Mouse (Mus musculus) hindbrain, embryonic 12.5 days (tissue): ENCODE results near the gene Zp1. TPM values are rescaled to one million over a fixed set of nuclear protein-coding genes. Genes with fewer than 3 reads are reported as not detected.
A peak's percentile ranks its signal among the peaks of the same experiment; 100 is the strongest.

Experiments used
- ATAC-seq: fragments of 200-750 bp; cut with Nextera tagmentation; 2 replicates; pipeline ENCODE4 v1.8.0; 2017; ENCODE audit warnings: moderate TSS enrichment; ENCODE audit not compliant: low FRiP score
- H3K27ac ChIP-seq: fragments of 300-500 bp; sonication (generic); 2 replicates; pipeline ENCODE4 v1.5.1; 2016; ENCODE audit warnings: mild to moderate bottlenecking
- H3K27me3 ChIP-seq: fragments of 300-500 bp; sonication (generic); 2 replicates; pipeline ENCODE4 v1.6.1; 2016; ENCODE audit warnings: mild to moderate bottlenecking
- H3K36me3 ChIP-seq: fragments of 300-500 bp; sonication (generic); 2 replicates; pipeline ENCODE4 v1.6.1; 2016; ENCODE audit warnings: mild to moderate bottlenecking
- H3K4me1 ChIP-seq: fragments of 300-500 bp; sonication (generic); 2 replicates; pipeline ENCODE4 v1.6.1; 2016
- H3K4me2 ChIP-seq: fragments of 300-500 bp; sonication (generic); replicated peaks from 2 replicates; pipeline ENCODE4 v1.6.1; 2016; ENCODE audit warnings: mild to moderate bottlenecking
- H3K4me3 ChIP-seq: fragments of 300-500 bp; sonication (generic); 2 replicates; pipeline ENCODE4 v1.5.1; 2016; ENCODE audit warnings: mild to moderate bottlenecking
- H3K9ac ChIP-seq: fragments of 300-500 bp; sonication (generic); 2 replicates; pipeline ENCODE4 v1.6.1; 2016; ENCODE audit warnings: mild to moderate bottlenecking, moderate library complexity
- H3K9me3 ChIP-seq: fragments of 300-500 bp; sonication (generic); replicated peaks from 2 replicates; pipeline ENCODE4 v1.6.1; 2016; ENCODE audit warnings: mild to moderate bottlenecking
- WGBS: fragments of 180-500 bp; shearing (Covaris S2); methylation state at CpG from one replicate; pipeline ENCODE4 v1.1.7; 2016; 5-methylcytosine and 5-hydroxymethylcytosine counted together
- polyA plus RNA-seq: library from polyadenylated mRNA; unstranded; fragments of >200 nt; fragmentation: Nextera tagmentation; extraction: Ambion mirVana; gene quantifications from 2 replicates; pipeline ENCODE4 v1.2.1, GENCODE M21; 2016

The Zp1 gene
- polyA plus RNA-seq, 1 experiment from 2014 or later: not detected

DNA sequence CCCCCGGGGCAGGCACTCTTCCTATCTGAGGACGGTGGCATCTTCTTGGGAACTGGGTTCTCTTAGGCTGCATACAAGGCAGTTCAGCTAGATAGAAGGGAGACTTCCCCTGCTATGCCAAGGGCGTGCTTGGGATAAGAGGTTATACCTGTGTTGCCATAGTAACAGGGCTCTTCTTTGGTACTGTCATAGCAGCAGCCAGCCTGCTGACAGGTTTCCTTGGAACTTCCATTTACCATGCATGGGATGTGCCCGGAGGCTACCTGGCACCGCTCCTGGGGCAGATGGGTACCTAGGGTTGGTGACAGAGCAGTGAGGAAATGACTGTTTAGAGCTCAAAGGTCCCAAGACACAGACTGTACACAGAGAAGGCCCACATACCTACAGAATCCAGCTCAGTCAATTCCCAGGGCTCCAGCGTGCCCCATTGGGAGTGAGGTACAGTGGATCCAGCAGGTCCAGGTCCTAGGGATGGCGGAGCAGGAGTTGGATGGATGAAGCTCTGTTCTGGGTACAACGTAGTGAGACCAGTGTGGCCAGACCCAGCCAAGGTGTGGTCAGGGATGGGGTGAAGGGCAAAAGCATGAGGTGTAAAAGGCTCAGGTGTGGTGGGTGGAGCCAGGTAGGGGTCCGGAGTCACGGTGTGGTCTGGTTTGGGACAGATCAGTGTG, 2.0 kb downstream of the Zp1 start:
- Histone ChIP-seq H3K4me1 (no peaks in the 10 kb centered on the region), H3K36me3 (no peaks in the 10 kb centered on the region), H3K27ac (no peak overlapping the region), H3K9me3 (no peaks in the 10 kb centered on the region), H3K9ac (no peak overlapping the region), H3K27me3 (no peaks in the 10 kb centered on the region), H3K4me3 (no peak overlapping the region), H3K4me2 (no peak overlapping the region)
- 88% methylated on average over 10 of the region's 10 CpGs for WGBS
- no peak for ATAC-seq

DNA sequence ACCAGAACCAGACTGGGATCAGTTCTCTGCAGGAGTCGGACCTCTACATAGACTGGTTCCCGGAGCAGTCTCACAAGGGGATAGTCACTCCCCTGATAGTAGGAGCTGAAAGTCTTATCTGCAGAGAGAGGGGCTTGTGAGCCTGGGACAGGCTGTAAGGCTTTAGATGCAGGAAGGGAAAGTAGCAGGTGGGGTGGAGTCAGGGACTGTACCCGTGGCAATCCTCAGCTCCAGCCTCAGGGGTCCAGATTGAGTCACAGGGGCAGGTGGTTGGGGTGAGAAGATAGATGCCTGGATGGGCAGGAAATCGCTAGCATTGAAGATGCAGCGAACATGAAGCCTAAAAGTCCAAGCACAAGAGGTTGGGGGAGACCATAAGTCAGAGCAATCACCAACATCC, 3.9 kb downstream of the Zp1 start:
- Histone ChIP-seq H3K27me3 (no peaks in the 10 kb centered on the region), H3K9ac (no peak overlapping the region), H3K9me3 (no peaks in the 10 kb centered on the region), H3K4me2 (no peak overlapping the region), H3K4me1 (no peaks in the 10 kb centered on the region), H3K4me3 (no peak overlapping the region), H3K27ac (no peak overlapping the region), H3K36me3 (no peaks in the 10 kb centered on the region)
- 65% methylated on average over 5 of the region's 5 CpGs for WGBS
- ATAC-seq: no peak

DNA sequence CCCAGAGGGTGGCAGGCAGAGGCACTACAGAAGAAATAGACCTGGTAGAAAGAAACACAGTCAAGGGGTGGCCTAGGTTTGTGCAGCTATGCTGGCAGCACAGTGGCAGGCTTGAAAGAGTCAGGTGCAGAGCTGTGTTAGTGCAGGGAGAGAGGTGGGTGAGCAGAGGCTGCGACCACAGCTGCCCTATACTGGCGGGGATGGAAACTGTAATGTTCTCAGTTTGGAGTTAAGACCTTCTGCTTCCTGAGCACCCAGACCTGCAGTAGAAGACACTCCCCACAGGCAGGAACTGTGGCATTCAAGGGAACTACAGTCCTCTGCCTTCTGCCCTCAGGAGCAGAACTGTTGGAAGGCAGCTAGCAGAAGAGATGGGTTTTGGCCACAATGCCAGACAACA, 5.6 kb downstream of the Zp1 start:
- no peaks in the 10 kb centered on the region for H3K36me3 ChIP-seq
- H3K4me1 ChIP-seq: no peaks in the 10 kb centered on the region
- H3K4me2 ChIP-seq: no peak overlapping the region
- ATAC-seq: no peak
- H3K9ac ChIP-seq: 0 out of 2 replicates have a peak overlapping the region, but pooled peaks have one; percentile 32
- no peaks in the 10 kb centered on the region for H3K27me3 ChIP-seq
- WGBS: 79% methylated on average over 2 of the region's 2 CpGs
- H3K4me3 ChIP-seq: no peak overlapping the region
- no peak overlapping the region for H3K27ac ChIP-seq
- H3K9me3 ChIP-seq: no peaks in the 10 kb centered on the region

DNA sequence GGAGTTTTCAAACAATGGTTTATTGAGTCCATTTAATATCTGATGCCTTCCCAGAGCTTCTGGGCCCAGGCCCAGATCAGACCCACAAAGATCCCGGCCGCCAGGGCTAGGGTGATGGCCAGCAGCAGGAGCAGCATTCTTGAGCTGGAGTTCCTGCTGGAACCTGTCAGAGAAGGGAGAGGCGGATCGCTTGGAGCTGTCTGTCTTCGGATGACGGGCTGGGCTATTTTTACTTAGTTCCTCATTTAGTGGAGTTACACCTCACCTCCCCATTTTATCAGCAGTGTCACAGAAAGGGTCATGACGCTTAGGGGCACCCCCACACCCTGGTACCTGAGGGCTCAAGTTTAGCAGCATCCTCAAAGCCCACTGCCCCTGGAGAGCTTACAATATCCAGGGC, 6.1 kb downstream of the Zp1 start:
- Histone ChIP-seq H3K4me1 (no peaks in the 10 kb centered on the region), H3K9me3 (no peaks in the 10 kb centered on the region), H3K27me3 (no peaks in the 10 kb centered on the region), H3K9ac (no peak overlapping the region), H3K4me3 (no peak overlapping the region), H3K27ac (no peak overlapping the region), H3K36me3 (no peaks in the 10 kb centered on the region), H3K4me2 (no peak overlapping the region)
- no peak for ATAC-seq
- WGBS: 75% methylated on average over 7 of the region's 7 CpGs

DNA sequence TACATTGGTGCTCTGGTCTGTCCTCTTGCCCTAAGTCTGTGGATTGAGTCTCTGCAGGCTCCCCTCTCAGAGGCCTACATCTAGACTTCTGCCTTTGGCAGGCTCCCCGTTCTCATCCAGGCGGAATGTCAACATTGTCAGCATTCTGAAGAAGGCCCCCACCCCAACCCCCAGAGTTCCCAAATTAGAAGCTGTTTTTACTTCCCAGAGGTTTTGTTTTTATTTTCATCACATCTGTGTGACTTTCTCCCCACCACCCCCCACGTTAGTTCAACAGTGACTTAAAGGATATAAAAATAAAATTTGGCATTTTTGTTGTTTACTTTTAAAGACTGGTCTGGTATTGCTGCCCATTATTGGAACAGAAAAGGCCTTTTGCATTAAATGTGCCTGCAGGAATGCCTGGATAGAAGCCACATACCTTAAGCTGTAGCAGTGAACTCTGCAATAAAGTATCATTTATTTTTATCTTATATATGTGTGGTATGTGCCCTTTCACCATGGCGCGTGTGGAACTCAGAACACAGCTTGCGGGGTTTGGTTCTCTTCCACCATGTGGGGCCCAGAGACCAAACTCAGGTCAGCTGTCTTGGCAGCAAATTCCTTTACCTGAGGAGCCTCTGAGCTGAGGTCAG, 11.2 kb downstream of the Zp1 start:
- Histone ChIP-seq H3K9ac (no peak overlapping the region), H3K27me3 (no peaks in the 10 kb centered on the region), H3K4me2 (no peak overlapping the region), H3K4me3 (no peak overlapping the region), H3K27ac (no peak overlapping the region), H3K4me1 (no peaks in the 10 kb centered on the region), H3K9me3 (no peaks in the 10 kb centered on the region), H3K36me3 (peaks cover 40% of the 10 kb centered on the region)
- ATAC-seq: no peak
- WGBS: 76% methylated on average over 6 of the region's 6 CpGs

DNA sequence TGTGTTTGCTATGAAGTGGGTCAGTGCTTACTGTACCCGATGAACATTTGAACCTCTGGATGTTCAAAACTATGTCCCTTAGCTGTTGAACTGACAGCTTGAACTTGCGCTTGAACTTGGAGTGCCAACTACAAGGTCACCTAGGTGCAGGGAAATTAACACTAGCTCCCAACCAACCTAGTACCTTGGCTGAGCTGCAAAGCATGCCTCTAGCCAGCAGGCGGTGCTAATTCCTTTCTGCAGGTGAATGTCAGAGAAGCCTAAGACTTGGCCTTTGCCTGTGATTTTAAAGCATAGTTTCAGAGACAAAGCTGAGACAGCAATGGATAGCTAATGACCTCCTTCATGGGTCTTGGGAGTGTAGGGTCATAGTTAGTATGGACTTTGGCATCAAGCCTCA, 12.5 kb downstream of the Zp1 start:
- ATAC-seq: no peak
- H3K36me3 ChIP-seq: peaks cover 53% of the 10 kb centered on the region
- H3K4me2 ChIP-seq: no peak overlapping the region
- H3K9me3 ChIP-seq: no peaks in the 10 kb centered on the region
- H3K4me3 ChIP-seq: no peak overlapping the region
- H3K27me3 ChIP-seq: no peaks in the 10 kb centered on the region
- no peak overlapping the region for H3K9ac ChIP-seq
- WGBS: 56% methylated on average over 3 of the region's 3 CpGs
- no peak overlapping the region for H3K27ac ChIP-seq
- H3K4me1 ChIP-seq: no peaks in the 10 kb centered on the region

DNA sequence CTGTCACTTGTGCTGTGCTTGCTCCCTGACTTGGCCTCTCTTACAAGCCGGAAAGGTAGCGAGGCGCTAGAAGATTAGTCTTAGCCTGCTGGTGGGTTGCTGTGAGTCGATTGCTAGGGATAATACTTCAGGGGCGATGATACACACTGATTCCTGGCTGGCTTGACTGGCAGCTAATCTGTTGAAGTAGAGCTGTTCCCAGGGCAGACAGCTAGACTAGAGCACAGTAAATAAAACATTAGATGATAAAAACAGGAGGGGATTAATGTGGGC, 14.8 kb downstream of the Zp1 start:
- no peaks in the 10 kb centered on the region for H3K4me1 ChIP-seq
- no peaks in the 10 kb centered on the region for H3K27me3 ChIP-seq
- 0 out of 2 replicates have a peak overlapping the region, but pooled peaks have one; percentile 2 for H3K27ac ChIP-seq
- H3K9me3 ChIP-seq: no peaks in the 10 kb centered on the region
- H3K36me3 ChIP-seq: peaks cover 75% of the 10 kb centered on the region
- H3K4me3 ChIP-seq: no peak overlapping the region
- no peak overlapping the region for H3K9ac ChIP-seq
- no peak overlapping the region for H3K4me2 ChIP-seq
- ATAC-seq: no peak
- 90% methylated on average over 5 of the region's 5 CpGs for WGBS

DNA sequence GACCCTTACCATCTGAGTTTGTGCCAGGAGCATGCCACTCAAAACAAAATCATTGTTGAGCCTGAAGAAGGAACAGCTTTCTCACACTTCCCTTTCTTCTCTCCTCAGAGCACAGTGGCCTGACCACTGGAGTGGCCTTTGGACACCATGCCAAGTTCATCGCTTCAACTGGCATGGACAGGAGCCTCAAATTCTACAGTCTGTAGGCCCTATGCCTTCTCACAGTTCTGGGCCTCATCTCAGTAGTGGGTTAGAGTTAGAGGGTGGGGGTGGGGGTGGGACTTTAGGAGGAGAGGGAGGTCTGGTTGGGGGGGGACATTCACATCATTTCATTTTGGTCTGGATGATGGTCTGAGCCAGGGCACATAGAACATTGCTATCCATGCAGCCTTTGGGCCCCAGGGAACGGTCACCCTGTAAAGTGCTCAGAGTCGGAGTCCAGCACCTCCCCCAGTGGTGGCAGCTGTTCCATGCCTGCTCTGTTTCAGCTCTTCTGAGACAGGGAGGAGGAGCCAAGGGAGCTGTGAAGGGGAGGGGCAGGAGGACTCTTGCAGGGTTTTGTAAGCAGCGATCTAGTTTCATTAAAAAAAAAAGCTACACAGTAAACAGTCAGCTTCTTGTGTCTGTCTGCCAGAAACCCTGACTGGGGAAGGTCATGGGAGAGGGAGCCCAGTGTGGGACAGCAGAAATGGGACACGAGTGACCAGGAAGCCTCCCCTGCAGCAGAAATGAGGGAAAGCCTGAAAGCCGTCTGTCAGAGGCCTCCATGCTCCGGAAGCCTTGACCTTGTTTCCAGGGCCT, 15.3 kb downstream of the Zp1 start:
- Histone ChIP-seq H3K4me3 (no peak overlapping the region), H3K27me3 (no peaks in the 10 kb centered on the region), H3K4me1 (no peaks in the 10 kb centered on the region), H3K36me3 (peaks cover 80% of the 10 kb centered on the region), H3K9ac (no peak overlapping the region), H3K27ac (0 out of 2 replicates have a peak overlapping the region, but pooled peaks have one; percentile 2), H3K4me2 (no peak overlapping the region), H3K9me3 (no peaks in the 10 kb centered on the region)
- WGBS: 67% methylated on average over 7 of the region's 7 CpGs
- ATAC-seq: 0 out of 2 replicates have a peak, but pooled peaks have one; percentile 29

DNA sequence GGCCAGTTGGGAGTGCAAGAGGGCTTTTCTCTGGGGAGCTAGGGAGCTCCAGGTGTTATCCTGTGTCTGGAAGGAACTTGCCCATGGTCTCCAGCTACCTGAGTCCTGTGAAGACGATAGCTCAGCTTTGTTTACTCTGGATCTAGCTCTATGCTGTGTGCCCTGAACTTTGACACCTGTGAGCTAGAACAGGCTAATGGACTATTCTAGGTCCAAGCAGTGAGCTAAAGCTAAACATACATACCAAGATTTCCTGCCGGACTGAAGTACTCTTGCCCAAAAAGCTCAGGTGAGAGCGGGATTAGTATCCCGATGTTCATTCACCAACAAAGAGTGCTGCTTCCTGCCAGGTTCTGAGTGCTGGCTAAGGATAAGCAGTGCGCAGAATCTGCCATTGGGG, 15.9 kb downstream of the Zp1 start:
- Histone ChIP-seq H3K9ac (no peak overlapping the region), H3K4me2 (no peak overlapping the region), H3K4me1 (no peaks in the 10 kb centered on the region), H3K9me3 (no peaks in the 10 kb centered on the region), H3K36me3 (peaks cover 86% of the 10 kb centered on the region), H3K27me3 (no peaks in the 10 kb centered on the region), H3K4me3 (no peak overlapping the region), H3K27ac (no peak overlapping the region)
- WGBS: 90% methylated on average over 5 of the region's 5 CpGs
- ATAC-seq: no peak

DNA sequence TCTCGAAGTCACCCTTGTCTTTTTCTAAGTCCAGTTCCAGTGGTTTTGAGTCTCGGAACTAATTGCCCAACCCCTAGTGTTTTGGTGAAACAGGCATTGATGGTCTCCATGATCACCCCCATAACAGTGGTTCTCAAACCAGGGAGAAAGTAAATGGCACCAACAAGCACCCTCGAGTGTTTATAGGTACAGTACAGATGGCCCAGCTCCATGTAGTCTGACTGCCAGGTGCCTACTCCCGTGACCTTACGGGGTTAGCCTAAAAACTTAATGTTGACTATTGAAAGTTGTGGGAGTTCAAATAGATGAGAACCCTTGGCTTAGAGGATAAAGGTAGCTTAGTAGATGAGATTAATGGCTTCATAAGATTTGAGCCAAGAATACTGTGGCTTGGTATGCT, 19.4 kb downstream of the Zp1 start:
- Histone ChIP-seq H3K4me2 (no peak overlapping the region), H3K27ac (no peak overlapping the region), H3K9ac (no peak overlapping the region), H3K9me3 (no peaks in the 10 kb centered on the region), H3K27me3 (no peaks in the 10 kb centered on the region), H3K4me3 (no peak overlapping the region), H3K4me1 (peaks cover 12% of the 10 kb centered on the region), H3K36me3 (peaks cover 80% of the 10 kb centered on the region)
- ATAC-seq: no peak
- WGBS: 93% methylated on average over 5 of the region's 5 CpGs

DNA sequence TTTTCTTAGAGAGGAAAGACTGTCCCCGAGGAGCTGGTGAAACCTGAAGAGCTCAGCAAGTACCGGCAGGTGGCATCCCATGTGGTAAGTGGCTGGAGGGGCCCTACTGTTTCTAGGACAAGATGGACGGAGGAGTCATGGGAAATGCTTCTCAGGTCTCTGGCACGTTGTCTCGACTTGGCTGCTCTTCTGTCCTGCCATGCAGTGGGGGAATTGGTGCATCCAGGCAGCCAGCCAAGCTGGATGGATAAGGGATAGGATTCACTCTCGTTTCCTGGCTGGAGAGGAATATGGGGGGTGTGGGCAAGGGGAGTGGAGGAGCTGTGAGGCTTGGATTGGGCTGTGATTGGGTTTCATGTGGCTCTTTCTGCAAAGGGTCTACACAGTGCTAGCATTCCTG, 20.1 kb downstream of the Zp1 start:
- H3K9me3 ChIP-seq: no peaks in the 10 kb centered on the region
- H3K9ac ChIP-seq: no peak overlapping the region
- peaks cover 15% of the 10 kb centered on the region for H3K4me1 ChIP-seq
- WGBS: 88% methylated on average over 6 of the region's 6 CpGs
- H3K36me3 ChIP-seq: peaks cover 73% of the 10 kb centered on the region
- H3K4me3 ChIP-seq: no peak overlapping the region
- H3K27ac ChIP-seq: no peak overlapping the region
- no peaks in the 10 kb centered on the region for H3K27me3 ChIP-seq
- ATAC-seq: no peak
- H3K4me2 ChIP-seq: no peak overlapping the region

DNA sequence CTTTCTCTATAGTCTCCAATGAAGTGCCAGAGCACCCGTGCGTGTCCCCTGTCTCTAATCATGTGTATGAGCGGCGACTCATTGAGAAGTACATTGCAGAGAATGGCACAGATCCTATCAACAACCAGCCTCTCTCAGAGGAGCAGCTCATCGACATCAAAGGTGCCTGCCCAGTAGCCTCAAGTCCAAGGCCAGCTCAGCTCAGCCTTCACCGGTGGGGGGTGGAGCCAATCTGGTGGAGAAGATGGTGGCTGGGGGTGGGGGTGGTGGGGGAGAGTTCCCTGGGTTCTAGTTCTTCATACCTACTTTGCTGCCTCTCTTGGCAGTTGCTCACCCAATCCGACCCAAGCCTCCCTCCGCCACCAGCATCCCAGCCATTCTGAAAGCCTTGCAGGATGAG, 22.9 kb downstream of the Zp1 start:
- H3K4me1 ChIP-seq: peaks cover 15% of the 10 kb centered on the region
- H3K36me3 ChIP-seq: peaks cover 45% of the 10 kb centered on the region
- H3K4me2 ChIP-seq: no peak overlapping the region
- WGBS: 93% methylated on average over 8 of the region's 8 CpGs
- H3K9me3 ChIP-seq: no peaks in the 10 kb centered on the region
- no peaks in the 10 kb centered on the region for H3K27me3 ChIP-seq
- no peak overlapping the region for H3K27ac ChIP-seq
- no peak overlapping the region for H3K9ac ChIP-seq
- no peak for ATAC-seq
- H3K4me3 ChIP-seq: no peak overlapping the region
